Mouse (Mus musculus) skeletal muscle tissue, postnatal 0 days (tissue): ENCODE measurements around the gene Brinp1. TPM values are rescaled to one million over a fixed set of nuclear protein-coding genes. Genes with fewer than 3 reads are reported as not detected.

Experiments
- polyA plus RNA-seq: library from polyadenylated mRNA; unstranded; fragments of >200 nt; fragmentation: Nextera tagmentation; extraction: Ambion mirVana; gene quantifications from 2 replicates; pipeline ENCODE4 v1.2.1, GENCODE M21; 2015

Brinp1 gene
- 0.38 and 0.40 TPM in 2 replicates for polyA plus RNA-seq

GRCm38 (mm10) chr4:68954322-68954901, at the start of gene Brinp1:
Gene Brinp1 (minus strand): TSS chr4:68954397.

